Mouse (Mus musculus) mouse embryonic stem cell (cell line): Measurements from ENCODE around the gene Gcsam.

Experiments used
- in situ Hi-C, 2 experiments: fragments of 300-500 bp; cut with MboI; formaldehyde crosslinking; loops; 1 replicate in 1 of 2; 3 replicates in 1 of 2; pipeline ENCODE4 v1.14.3; 2019 to 2020; ENCODE audit warnings: low sequenced_read_pairs in 2 of 2, low pct_unique_long_range_greater_than_20kb in 1 of 2, mixed read lengths in 1 of 2; ENCODE audit not compliant: unreplicated experiment in 1 of 2

Gcsam gene

DNA sequence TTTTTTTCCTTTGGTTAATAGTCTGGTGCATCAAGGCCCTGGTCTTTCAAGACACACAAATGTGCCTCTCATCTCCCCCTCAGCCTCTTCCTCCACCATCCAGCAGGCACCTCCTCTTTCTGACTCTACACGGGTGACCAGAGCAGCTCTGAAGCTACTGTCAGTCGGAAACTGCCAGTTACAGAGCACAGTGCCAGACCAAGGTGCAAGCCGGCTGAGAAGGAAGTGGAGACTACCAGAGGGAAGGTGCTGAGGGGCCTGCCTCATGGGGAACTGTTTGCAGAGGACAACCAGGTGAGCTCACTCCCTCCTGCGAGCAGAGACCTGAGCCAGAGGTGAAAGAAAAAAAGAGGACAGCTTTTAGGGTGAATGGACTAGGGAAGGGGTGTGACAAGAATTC lies at the start of gene Gcsam:
TSS of gene Gcsam (plus strand) at position 114 of the 400 bp plus-strand sequence.
- in situ Hi-C loops = no loop called here

DNA sequence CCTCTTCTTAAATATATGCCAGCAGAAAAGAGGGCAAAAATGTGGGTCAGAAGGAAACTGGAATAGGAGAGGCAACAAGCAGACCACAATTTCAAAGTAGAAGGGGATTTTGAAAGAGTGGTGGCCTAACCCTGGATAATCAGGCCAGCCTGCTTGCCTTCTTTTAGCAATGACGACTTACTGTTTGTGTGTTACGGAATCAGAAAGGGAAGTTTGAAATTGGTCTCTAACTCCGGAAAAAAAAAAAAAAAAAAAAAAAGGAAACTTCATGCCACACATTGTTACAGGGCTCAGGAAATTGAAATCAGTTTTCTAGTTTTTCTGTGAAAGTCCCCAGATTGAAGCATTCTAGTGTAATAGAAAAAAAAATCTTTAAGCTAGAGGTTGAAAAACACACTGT lies 48.4 kb upstream of the Gcsam start:
- in situ Hi-C loops = no loop called here

DNA sequence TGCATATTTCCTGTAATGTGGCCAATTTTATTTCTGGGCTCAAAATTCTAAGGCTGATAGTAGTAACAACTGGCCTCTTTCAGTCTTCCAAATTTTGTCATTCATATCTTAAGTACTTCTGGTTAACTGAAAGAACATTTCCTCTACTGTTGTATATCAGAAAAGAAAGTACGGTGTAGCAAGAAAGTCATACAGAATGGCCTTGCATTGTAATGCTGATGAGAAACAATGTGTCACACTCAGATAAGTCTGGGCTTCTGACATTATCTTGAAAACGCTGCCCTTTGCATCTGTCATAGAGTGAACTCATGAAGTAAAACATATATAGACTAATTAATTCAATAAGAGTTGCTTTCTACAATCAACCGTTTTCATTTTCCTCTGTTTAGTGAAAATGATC lies 37.9 kb upstream of the Gcsam start:
- in situ Hi-C loops = no loop called here

DNA sequence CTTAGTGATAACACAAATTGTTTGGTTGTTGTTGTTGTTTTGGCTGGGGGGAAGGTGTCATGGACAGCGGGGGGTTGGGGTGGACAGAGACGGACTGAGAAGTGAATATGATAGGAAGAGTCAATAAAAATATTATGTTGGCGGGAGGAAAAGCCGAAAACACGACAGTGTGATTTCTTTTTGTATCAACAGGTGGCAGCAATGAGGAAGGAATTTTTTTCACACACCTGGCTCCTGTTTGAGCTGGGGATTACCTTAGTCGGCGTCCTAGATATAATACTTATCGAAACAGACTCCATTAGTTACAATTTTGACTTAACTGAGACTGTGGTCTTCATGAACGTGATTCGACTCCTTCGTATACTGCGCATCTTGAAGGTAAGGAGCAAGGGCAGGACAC lies 30.3 kb upstream of the Gcsam start:
- in situ Hi-C loops = no loop called here

DNA sequence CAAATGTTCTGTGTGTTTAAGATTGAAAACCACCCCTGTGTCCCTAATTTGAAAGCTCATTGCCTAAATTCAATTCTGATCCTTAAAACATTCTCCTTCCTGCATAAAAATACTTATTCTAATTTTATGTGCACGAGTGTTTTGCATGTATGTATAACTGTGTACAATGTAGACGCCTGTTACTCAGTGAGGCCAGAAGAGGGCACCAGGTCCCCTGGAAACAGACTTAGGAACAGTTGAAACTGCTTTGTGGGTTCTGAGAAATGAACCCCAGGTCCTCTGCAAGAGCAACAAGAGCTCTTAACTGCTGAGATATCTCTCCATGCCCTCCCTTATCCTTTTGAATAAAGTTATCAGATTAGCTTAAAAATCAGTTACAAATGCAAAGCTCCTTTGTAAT lies 27.7 kb upstream of the Gcsam start:
- in situ Hi-C loops = no loop called here

DNA sequence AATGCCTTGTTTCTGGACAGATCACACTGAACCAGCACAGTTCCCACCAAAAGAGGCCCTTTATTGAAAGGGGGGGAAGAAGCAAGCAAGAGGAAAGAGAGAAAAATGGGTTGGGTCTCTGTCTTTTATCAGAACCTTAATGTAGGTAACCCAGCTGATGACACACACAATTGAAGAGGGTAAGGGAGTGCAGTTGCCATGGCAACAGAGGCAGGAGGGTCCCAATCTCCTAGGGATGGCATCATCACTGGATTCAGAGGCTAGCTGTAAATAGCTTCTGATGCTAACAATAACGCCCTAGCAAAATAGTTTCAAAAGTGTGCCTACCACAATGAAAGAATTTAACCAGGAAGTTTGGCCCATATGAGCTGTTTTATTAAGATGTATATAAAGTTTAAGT lies 16.5 kb upstream of the Gcsam start:
- in situ Hi-C loops = no loop called here

DNA sequence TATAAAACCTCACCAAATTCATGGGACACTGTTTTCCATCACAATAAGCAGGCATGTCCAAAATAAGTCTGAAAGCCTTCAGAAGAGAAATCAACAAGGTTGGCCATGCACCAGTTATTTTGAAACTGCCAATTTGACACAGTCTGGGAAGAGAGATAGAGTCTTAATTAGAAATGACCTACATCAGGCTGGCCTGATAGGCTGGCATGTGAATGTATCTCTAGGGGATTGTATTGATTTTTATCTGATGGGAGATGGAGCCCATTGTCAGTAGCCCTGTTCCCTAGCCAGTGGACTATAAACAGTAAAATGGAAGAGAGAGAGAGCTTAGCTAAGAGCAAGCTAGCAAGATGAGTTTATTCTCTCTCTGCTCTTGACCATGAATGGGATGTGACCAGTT lies 14.7 kb upstream of the Gcsam start:
- in situ Hi-C loops = no loop called here

DNA sequence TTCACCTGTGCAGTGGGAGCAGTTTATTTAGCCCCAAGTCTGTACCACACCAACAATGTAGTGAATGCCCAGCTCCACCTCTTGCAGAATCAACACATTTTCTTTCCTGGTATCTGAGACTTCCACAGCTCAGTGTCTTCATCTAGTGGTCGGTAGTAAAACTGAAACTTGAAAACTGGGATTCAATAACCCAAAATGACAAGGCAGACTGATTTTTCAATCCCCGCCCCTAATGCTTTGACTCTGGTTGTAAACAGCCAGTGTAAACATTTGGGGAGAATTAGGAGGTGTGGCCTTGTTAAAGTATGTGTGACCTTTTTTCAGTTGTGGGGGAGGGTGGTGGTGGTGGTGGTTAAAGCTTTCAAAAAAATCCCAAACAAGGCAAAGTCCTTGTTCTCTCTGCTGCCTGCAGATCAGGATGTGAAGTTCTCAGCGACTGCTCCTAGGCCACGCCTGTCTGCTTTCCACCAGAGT lies 1.7 kb upstream of the Gcsam start:
- in situ Hi-C loops = no loop called here

DNA sequence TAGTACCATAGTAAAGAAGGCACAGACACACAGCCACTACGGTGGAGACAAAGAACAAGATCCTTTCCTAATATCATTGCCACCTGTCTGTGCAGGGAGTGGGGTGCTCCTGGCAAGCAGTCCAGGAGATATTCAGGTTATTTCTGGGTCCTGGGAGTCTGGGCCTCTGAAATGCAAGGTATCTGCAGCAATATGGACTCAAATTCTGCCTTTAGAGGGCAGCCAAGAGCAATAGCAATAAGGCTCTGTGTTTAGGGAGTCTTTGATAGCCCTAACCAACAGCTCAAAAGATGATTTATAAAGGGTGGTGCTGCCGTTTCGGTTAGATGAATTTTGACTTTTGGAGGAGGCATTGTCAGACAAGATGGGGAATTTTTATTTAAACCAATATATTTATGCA lies 880 bp upstream of the Gcsam start:
- in situ Hi-C loops = no loop called here

DNA sequence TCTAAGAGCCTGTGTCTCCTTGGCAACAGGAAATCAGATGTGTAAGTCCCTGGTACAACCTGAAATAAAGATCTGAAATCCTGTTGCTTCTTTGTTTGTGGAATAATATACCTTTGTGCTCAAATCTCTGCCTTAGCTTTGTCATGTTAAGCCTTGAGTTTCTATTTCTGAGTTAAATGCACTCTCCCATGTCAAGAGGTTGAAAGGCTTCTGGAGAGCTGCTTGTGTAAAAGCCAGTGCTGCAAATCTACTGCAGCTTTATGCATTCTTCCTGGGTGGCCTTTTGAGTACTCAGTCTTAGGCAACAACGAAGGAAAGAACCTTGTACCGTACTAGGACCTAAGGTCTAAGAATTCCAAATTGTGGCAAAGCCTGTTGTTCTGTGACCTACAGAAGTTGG lies 3.1 kb downstream of the Gcsam start:
- in situ Hi-C loops = no loop called here

DNA sequence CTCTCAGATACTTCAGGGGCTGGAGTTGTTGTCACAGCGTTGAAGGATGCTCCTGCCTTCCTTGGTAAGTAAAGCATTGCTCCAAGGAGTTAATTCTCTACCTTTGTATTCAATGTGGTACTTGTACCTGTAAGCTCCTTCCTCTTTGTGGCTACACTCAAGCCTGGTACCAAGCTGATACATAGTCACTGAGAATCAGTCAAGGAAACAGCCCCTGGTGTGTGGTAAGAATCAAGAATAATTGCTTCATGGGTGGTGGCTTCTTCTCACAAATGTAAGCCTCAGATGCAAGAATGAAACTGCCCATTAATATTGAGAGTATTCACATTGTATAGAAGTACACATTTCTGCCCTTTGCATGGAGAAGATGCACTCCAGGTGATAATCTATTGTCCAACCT lies 5.8 kb downstream of the Gcsam start:
- in situ Hi-C loops = no loop called here

DNA sequence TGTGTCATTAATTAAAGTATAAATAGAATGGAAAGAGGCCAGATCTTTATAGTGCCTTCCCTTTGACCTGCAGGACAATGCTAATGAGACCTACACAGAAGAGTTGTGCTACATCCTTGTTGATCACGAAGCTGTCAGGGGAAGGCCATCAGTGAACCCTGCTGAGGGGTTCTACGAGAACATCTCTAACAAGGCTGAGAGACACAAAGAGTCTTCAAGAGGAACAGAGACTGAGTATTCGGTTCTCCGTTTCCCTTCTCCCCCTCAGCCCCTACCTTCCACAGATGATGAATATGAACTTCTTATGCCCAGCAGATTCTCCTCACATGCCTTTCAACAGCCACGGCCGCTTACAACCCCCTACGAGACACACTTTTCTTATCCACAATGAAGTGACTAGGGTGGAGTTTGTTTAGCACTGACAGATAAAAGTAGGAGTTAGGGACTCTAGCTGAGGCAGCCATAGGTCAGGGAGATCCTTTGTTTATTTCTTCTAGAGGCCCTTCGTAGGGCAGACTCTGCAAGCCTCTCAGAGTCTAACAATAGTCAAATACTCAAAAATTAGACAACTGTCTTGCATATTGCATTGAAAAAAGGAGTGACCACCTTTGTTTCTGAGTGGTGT lies 9.7 kb downstream of the Gcsam start:
- in situ Hi-C loops = no loop called here

DNA sequence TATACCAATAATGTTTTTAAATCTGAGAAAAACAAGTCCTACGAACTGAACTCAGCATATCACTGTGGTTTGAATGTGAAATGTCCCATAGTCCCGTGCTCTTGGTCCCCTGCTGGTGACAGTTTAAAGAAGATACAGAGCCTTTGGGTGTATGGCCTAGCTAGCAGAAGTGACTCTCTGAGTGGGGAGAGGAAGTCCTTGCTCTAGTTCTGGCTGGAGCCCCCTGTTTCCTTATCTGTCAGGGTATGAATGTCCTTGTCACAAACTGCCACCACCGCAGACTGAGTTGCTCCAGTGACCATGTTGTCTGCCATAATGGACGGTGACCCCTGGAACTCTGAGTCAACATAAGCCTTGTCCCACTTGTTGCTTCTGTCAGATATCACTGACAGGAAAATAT lies 13.1 kb downstream of the Gcsam start:
- in situ Hi-C loops = no loop called here

DNA sequence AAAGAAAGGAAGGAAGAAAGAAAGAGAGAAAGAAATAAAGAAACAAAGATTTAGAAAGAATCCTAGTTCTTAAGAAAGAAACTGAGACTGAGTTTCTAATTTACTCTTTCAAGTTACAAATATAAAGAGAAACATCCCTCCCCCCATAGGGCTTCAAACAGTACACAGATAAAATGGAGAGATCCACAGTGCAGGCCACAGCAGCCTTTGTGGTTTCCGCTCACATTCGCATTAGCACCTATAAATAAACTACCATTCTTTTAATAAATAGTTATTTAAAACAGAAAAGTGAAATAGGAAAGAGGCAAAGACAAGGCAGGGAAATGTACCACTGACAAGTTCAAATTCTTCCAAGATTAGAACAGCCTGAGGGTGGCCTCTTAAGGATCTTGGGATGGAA lies 14.6 kb downstream of the Gcsam start:
- in situ Hi-C loops = no loop called here

DNA sequence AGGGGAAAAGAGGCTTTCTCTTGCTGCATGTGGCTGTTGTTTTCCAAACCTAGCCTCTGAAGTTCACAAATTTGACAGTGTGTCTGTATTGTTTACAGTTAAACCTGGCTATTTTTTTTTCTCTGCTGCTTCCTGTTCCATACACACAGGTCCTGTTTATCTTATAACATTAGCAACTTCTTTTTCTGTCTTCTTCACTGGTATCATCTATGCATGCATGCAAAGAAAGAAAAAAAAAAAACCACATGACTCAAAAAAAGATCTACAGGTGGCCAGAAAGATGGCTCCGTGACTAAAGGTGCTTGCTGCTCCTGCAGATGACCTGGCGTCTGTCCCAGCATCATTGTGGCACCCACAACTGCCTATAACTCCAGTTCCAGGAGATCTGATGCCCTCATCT lies 15.2 kb downstream of the Gcsam start:
- in situ Hi-C loops = no loop called here

DNA sequence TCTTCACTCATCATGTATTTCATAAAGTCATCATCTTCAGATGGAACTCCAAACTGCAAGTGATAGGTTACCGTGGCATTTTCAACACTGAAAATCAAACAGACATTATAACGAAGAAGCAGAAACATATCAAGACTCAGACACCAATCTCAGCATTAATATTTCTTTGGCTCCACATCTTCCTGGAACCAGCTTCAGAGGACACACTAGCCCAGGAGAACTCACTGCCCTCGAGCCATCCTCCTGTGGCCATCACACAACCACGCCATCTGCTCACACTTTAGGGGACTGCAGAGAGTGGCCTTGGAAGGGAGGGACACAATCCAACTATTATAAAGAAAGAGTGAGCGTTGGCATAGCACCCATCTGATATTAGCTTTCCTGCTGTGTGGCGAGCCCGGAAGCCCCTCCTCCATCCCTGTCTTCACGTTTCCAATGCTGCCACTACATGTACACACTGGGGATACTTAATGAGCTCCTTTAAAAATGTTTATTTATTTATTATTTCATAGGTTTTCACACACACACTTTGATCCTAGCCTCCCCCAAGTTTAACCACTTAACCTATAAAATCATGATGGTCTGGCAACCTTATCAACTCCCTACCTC lies 19.4 kb downstream of the Gcsam start:
- in situ Hi-C loops = no loop called here

DNA sequence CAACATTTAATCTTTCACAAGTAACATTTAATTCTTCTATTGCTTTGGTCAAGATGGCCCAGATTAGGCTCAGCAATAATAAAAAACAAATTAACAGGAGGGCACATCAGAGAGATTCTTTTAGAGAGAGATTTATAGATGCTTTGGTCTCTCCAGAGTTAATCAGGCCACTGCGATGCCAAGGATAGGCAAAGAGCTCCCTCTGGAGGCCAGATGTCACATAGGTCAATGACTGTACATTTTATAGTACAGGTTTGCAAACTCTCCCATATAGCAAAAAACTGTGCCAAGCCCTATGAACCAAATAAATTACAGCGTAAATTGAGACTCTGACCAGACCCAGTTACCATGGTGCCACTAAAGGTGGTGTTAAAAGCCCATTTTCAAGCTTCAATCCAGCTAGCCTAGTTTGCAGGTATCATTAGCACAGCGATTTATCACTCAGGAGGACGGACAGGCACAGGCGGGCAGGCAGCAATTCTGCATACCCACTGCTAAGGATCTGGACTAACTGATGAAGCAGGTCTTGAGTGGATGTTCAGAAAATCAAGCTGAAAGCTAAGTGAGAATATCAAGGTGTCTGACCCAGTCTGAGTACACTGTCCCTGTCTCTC lies 20.3 kb downstream of the Gcsam start:
- in situ Hi-C loops = no loop called here

DNA sequence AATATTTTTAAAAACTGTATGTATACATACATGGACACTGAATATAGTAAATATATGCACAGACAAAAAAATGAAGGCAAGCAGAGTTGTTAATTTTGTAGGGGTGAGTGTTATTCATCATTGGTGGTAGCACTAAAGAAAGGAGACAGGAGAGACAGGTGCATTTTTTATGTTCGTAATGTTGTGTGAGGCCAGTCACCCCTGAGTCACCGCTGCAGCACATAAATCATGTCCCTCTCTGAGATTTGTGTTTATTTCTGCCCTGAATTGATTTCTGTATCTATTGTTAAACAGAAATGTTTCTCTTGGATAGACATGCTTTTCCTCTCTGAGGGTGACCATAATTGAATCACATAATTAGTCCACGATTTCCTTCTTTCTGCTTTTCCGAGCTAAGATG lies 22.2 kb downstream of the Gcsam start:
- in situ Hi-C loops = no loop called here

DNA sequence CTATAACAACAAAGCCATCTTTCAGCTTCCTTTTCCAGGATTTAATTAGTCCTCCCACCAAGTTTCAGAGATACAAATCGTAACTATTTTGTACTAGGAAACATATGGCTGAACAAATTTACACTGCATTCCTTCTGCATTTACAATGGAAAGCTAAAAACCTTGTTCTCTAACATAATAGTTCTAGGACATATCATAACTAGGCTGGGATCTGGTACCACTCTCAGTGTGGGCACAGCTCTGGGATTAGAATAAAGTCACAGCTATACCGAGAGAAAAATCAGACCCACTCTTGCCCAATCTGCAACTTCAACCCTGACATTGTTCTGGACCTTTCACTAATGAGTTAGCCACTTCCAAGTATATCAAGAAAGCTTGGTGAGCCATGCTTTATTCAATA lies 25.6 kb downstream of the Gcsam start:
- in situ Hi-C loops = no loop called here

DNA sequence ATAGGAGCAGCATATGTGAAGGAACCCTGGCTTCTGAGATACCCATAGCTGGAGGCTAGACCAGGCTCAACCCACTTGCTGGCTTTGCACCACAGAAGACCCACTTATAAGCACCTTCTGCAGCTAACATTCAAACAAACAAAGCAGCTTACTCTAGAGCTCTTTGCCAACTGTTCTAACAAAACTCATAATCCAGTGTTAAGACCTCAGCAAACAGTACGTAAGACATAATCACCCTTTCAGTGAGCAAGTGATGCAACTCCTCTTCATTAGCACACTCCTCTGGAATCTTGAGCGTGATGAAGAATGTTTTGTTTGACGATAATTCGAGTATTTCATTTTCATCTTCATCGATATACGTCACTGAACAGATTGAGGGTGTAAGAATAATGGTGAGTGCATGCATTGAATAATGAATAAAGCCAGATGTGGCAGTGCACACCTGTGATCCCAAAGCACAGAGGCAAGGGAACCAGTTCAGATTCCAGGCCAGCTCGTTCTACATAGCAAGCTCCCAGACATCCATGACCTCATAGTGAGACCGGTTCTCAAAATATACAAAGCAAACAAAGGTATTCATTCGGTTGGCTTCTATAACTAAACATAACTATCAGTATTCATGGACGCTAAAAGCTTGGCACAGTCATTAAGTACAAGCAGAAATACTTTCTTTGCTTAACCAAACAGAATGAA lies 30.0 kb downstream of the Gcsam start:
- in situ Hi-C loops = no loop called here
